Mouse (Mus musculus) bone marrow, adult 2 months (tissue): ENCODE measurements around the gene Ap2a2. TPM values are rescaled to one million over a fixed set of nuclear protein-coding genes. Genes with fewer than 3 reads are reported as not detected.

Experiments used
- H3K27ac ChIP-seq: fragments of 200-500 bp; 2 replicates; pipeline ENCODE4 v1.5.1; 2012; ENCODE audit warnings: low read depth, mild to moderate bottlenecking, control low read depth, inconsistent platforms, low read length; ENCODE audit not compliant: control insufficient read depth, poor library complexity, insufficient read depth
- H3K4me1 ChIP-seq: fragments of 200-500 bp; 2 replicates; pipeline ENCODE4 v1.6.1; 2011; ENCODE audit warnings: low read length; ENCODE audit not compliant: control insufficient read depth, insufficient read depth
- H3K4me3 ChIP-seq: fragments of 200-500 bp; replicated peaks from 2 replicates; pipeline ENCODE3; 2011; ENCODE audit warnings: mild to moderate bottlenecking, low read depth, low read length, control low read depth; ENCODE audit not compliant: control insufficient read depth
- CTCF ChIP-seq: fragments of 200-500 bp; IDR thresholded peaks from 2 replicates; pipeline ENCODE4 v1.5.1; 2011; ENCODE audit warnings: low read length, control low read depth; ENCODE audit not compliant: control insufficient read depth, insufficient read depth
- POLR2A ChIP-seq: fragments of 200-500 bp; IDR thresholded peaks from 2 replicates; pipeline ENCODE4 v1.6.1; 2011; ENCODE audit warnings: low read depth, mild to moderate bottlenecking, control low read depth, low read length, borderline replicate concordance; ENCODE audit not compliant: control insufficient read depth
- WGBS: fragments of 180-500 bp; shearing (Covaris S2); methylation state at CpG from one replicate; pipeline ENCODE4 v1.1.7; 2018; 5-methylcytosine and 5-hydroxymethylcytosine counted together
- polyA plus RNA-seq: library from polyadenylated mRNA; stranded (reverse); fragments of >200 nt; gene quantifications from 2 replicates; pipeline ENCODE4 v1.2.4, GENCODE M21; 2011; ENCODE audit warnings: low replicate concordance; ENCODE audit not compliant: missing spikeins, insufficient read depth, insufficient read length

Ap2a2 gene
- polyA plus RNA-seq, 1 experiment = 59.9 TPM

GRCm38 (mm10) chr7:141564561-141564960, 2.6 kb downstream of the Ap2a2 start:
- Histone ChIP-seq H3K27ac (no peak overlapping the region; the same call in 1 of the 2 replicates), H3K4me1 (peaks cover 11% of the 10 kb centered on the region), H3K4me3 (no peak overlapping the region)
- WGBS = 83% methylated on average over 7 of the region's 7 CpGs
- TF ChIP-seq POLR2A = no peak
- no peak for TF ChIP-seq CTCF

GRCm38 (mm10) chr7:141566587-141566986, 4.6 kb downstream of the Ap2a2 start:
- H3K4me1 ChIP-seq = peaks cover 6% of the 10 kb centered on the region
- no peak overlapping the region for H3K27ac ChIP-seq
- WGBS = 90% methylated on average over 7 of the region's 7 CpGs
- TF ChIP-seq CTCF (no peak), POLR2A (no peak)
- H3K4me3 ChIP-seq = no peak overlapping the region

- TF ChIP-seq POLR2A (no peak), CTCF (no peak)
- WGBS = 89% methylated on average over 9 of the region's 9 CpGs
- H3K4me1 ChIP-seq = peaks cover 6% of the 10 kb centered on the region
- H3K4me3 ChIP-seq = no peak overlapping the region
- no peak overlapping the region for H3K27ac ChIP-seq
Measured at GRCm38 (mm10) chr7:141569283-141569803, 7.4 kb downstream of the Ap2a2 start.

GRCm38 (mm10) chr7:141569916-141570315, 7.9 kb downstream of the Ap2a2 start:
- peaks cover 5% of the 10 kb centered on the region for H3K4me1 ChIP-seq
- whole genome bisulfite sequencing = 93% methylated on average over 3 of the region's 3 CpGs
- no peak for TF ChIP-seq POLR2A
- TF ChIP-seq CTCF = no peak
- H3K4me3 ChIP-seq = no peak overlapping the region
- H3K27ac ChIP-seq = no peak overlapping the region

- WGBS = 80% methylated on average over 4 of the region's 4 CpGs
- no peak overlapping the region for H3K4me3 ChIP-seq
- no peak overlapping the region for H3K27ac ChIP-seq
- peaks cover 2% of the 10 kb centered on the region for H3K4me1 ChIP-seq
- TF ChIP-seq CTCF = no peak
- TF ChIP-seq POLR2A = no peak
Measured at GRCm38 (mm10) chr7:141570625-141571295, 8.8 kb downstream of the Ap2a2 start.

GRCm38 (mm10) chr7:141574041-141574440, 12.1 kb downstream of the Ap2a2 start:
- Histone ChIP-seq H3K27ac (no peak overlapping the region), H3K4me3 (no peak overlapping the region), H3K4me1 (peaks cover 9% of the 10 kb centered on the region)
- WGBS = 6% methylated on average over 3 of the region's 3 CpGs
- TF ChIP-seq POLR2A = no peak
- TF ChIP-seq CTCF = no peak

GRCm38 (mm10) chr7:141575481-141575880, 13.5 kb downstream of the Ap2a2 start:
- no peak for TF ChIP-seq POLR2A
- TF ChIP-seq CTCF = no peak
- Histone ChIP-seq H3K4me3 (no peak overlapping the region), H3K4me1 (peaks cover 9% of the 10 kb centered on the region), H3K27ac (no peak overlapping the region)
- WGBS = 51% methylated on average over 3 of the region's 3 CpGs

GRCm38 (mm10) chr7:141577801-141578200, 15.8 kb downstream of the Ap2a2 start:
- H3K4me1 ChIP-seq = peaks cover 9% of the 10 kb centered on the region
- WGBS = 52% methylated on average over 3 of the region's 3 CpGs
- H3K27ac ChIP-seq = no peak overlapping the region
- TF ChIP-seq POLR2A (no peak), CTCF (no peak)
- H3K4me3 ChIP-seq = no peak overlapping the region
